Mouse (Mus musculus) midbrain, embryonic 14.5 days (tissue): ENCODE data around the gene Ilvbl. TPM values are rescaled to one million over a fixed set of nuclear protein-coding genes. Genes with fewer than 3 reads are reported as not detected.

Experiments used
- microRNA-seq: library from miRNA; unstranded; fragments of <30 nt; microRNA quantifications from one replicate; pipeline ENCODE4, GENCODE M21; 2016
- polyA plus RNA-seq: library from polyadenylated mRNA; unstranded; fragments of >200 nt; fragmentation: Nextera tagmentation; extraction: Ambion mirVana; gene quantifications from 2 replicates; pipeline ENCODE4 v1.2.1, GENCODE M21; 2014

Gene Ilvbl
- polyA plus RNA-seq, 1 experiment from 2014 or later = 46.4 TPM

Small RNA genes lying within 50 kb of the gene (microRNA-seq; reads per million reads assigned to microRNA genes)
- gene Gm27541 = not detected

Other genes with a start within 250 kb of the Ilvbl start
- 61.4 and 68.0 TPM in 2 replicates for gene Agpat3, start 221.9 kb upstream of the Ilvbl start, polyA plus RNA-seq
- gene Rrp1, start 161.3 kb upstream of the Ilvbl start, polyA plus RNA-seq = 305 and 353 TPM in 2 replicates
- 100 and 102 TPM in 2 replicates for gene Cstb, start 148.7 kb upstream of the Ilvbl start, polyA plus RNA-seq
- 22.6 and 23.7 TPM in 2 replicates for gene Pdxk, start 109.4 kb upstream of the Ilvbl start, polyA plus RNA-seq
- not detected in 2 replicates for gene Olfr1358, start 56.9 kb upstream of the Ilvbl start, polyA plus RNA-seq
- gene Syde1, start 17.6 kb downstream of the Ilvbl start, polyA plus RNA-seq = 2.3 and 4.3 TPM in 2 replicates
- not detected in 2 replicates for gene Olfr1357, start 43.7 kb downstream of the Ilvbl start, polyA plus RNA-seq
- gene Casp14, start 143.9 kb downstream of the Ilvbl start, polyA plus RNA-seq = not detected in 2 replicates
- gene Ccdc105, start 178.7 kb downstream of the Ilvbl start, polyA plus RNA-seq = 0.34 and 0.43 TPM in 2 replicates
- 6.6 and 10.3 TPM in 2 replicates for gene Slc1a6, start 206.2 kb downstream of the Ilvbl start, polyA plus RNA-seq